Mouse (Mus musculus) retina, postnatal 7 days (tissue): ENCODE data around the gene Slc38a6.

Experiments
- DNase-seq: peaks from one replicate; pipeline ENCODE4 v3.0.0-alpha.2; 2012; ENCODE audit warnings: low read depth, low spot score

Gene Slc38a6

DNA sequence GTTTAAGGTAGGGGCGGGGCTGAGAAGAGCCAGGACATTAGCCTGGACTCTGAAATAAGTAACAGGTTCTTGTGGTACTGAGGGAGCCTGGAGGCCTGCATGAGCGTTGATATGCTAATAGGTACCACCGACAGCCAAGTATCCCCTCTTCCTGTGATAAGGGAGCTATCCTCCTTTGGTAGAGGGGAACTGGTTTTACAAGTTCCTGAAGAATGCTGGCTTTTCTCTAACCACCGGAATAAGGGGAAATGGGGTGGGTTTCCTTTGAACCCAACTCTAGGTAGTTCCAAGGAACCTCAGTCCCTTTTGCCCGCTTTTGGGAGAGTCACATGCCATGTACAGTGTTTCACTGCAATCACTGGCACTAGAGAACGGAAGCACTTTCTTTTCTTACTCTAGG, 98.2 kb downstream of the Slc38a6 start:
- no peak for DNase-seq

DNA sequence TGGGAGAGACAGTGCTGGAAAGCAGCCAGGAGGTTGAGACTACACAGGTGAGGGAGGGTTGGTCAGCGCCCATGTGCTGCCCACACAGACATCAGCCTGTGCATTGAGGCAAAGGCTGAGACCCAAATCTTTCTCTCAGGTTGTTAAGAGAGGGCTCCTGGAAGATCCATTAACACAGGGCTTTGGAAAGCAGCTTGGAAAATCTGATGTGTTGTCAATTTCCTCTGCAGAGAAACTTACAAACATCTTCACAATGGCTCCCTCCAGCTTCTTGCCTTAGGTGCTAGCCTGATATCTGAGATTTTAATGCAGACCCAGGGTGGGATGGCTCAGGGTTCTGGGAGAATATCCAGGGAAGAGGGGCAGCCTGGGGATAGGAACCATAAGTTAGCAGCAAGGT, 105.9 kb downstream of the Slc38a6 start:
- no peak for DNase-seq

DNA sequence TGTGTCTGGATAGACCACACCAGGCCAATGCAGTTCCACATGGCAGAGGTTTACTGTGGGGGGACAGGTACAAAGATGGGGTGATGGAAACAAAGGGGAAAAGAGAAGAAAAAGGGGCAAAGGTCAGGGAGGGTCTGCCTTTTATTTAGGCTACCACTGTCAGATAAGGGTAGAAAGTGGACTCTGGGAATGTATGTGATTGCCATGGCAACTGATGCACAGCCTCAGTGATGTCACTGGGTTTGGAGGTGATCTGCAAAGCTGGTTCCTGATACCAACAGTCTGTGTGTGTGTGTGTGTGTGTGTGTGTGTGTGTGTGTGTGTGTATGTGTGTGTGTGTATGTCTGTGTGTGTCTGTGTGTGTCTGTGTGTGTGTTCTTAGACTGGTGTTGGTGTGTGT, 106.4 kb downstream of the Slc38a6 start:
- DNase-seq, result no peak

GRCm38 (mm10) chr12:73393881-73394291, 107.3 kb downstream of the Slc38a6 start:
- DNase-seq, result no peak

DNA sequence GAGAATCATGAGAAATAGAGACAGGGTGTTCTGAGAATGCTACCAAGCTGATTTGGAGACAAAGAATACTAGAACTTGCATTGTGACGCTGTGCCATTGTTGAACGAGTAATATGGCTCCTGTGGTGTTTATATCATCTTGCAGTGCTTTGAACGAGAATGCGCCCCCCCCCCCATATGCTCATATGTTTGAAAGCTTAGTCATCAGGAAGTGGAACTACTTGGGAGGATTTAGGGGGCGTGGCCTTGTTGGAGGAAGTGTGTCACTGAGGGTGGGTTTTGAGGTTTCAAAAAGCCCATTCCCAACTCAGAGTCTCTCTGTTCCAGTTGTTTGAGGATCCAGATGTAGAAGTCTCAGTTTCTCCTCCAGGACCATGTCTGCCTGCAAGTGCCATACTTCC, 108.0 kb downstream of the Slc38a6 start:
- no peak for DNase-seq

GRCm38 (mm10) chr12:73399426-73399825, 112.8 kb downstream of the Slc38a6 start:
- DNase-seq, result no peak

- no peak for DNase-seq
These were observed 114.0 kb downstream of the Slc38a6 start for GRCm38 (mm10) chr12:73400481-73401025.

- no peak for DNase-seq
These were observed 115.0 kb downstream of the Slc38a6 start for GRCm38 (mm10) chr12:73401520-73402130.

DNA sequence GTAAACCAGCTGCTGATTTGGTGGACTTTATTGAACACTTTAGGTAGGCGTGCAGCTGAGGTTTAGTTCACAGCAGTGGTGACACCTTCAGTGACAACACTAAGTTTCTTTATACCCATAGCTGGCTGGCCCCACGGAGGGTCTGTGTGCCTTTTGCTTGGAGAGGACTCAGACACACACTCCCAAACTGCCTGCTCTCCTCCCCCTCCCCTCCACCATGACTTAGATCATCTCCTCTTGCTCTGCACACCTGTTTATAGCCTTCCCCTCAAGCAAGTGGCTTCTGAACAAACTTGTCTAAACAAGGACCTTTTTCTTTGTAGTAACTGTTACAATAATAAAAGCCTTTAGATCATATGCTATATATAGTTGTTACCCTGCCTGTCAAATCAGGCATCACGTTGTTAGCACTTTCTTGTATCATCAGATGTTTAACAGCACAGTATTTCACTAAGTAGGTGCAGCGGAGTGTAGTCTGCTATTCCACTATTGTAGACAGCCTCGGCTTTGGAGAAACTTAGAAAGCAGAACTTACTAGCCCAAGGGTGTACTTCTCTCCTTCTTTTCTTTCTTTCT, 115.6 kb downstream of the Slc38a6 start:
- DNase-seq, result no peak

GRCm38 (mm10) chr12:73402851-73403665, 116.5 kb downstream of the Slc38a6 start:
- no peak for DNase-seq
